Mouse (Mus musculus): ENCODE measurements around the gene Trim72. TPM values are rescaled to one million over a fixed set of nuclear protein-coding genes. Genes with fewer than 3 reads are reported as not detected.
"Not testable (repeated sequence)": the region's sequence is repeated elsewhere in the genome, so short reads cannot be mapped to it uniquely, and the experiment has no call there.

Trim72 gene
- polyA plus RNA-seq, 1 experiment from 2014 or later: 0.40 TPM

- no peaks in the 10 kb centered on the region for H3K4me1 ChIP-seq
- no peaks in the 10 kb centered on the region for H3K36me3 ChIP-seq
- H3K27ac ChIP-seq: no peak overlapping the region
- WGBS: 85% methylated on average over 3 of the region's 3 CpGs
- DNase-seq (ENCODE audit: low spot score): no peak
- H3K9me3 ChIP-seq: no peaks in the 10 kb centered on the region
- no peaks in the 10 kb centered on the region for H3K27me3 ChIP-seq (ENCODE audit: insufficient read depth, poor library complexity, severe bottlenecking)
- no peak overlapping the region for H3K4me3 ChIP-seq
Measured at GRCm38 (mm10) chr7:128018275-128018674, 14.5 kb downstream of the Trim72 start.

- 55% methylated on average over 2 of the region's 2 CpGs for WGBS
- Histone ChIP-seq H3K4me3 (no peak overlapping the region), H3K27me3 (ENCODE audit: insufficient read depth, poor library complexity, severe bottlenecking) (no peaks in the 10 kb centered on the region), H3K27ac (no peak overlapping the region), H3K36me3 (no peaks in the 10 kb centered on the region), H3K4me1 (no peaks in the 10 kb centered on the region), H3K9me3 (no peaks in the 10 kb centered on the region)
- no peak for DNase-seq (ENCODE audit: low spot score)
Measured at GRCm38 (mm10) chr7:128019187-128019586, 15.4 kb downstream of the Trim72 start.

- DNase-seq (ENCODE audit: low spot score): no peak
- H3K27me3 ChIP-seq (ENCODE audit: insufficient read depth, poor library complexity, severe bottlenecking): no peaks in the 10 kb centered on the region
- no peaks in the 10 kb centered on the region for H3K4me1 ChIP-seq
- no peak overlapping the region for H3K4me3 ChIP-seq
- no peaks in the 10 kb centered on the region for H3K36me3 ChIP-seq
- H3K9me3 ChIP-seq: no peaks in the 10 kb centered on the region
- WGBS: 57% methylated on average over 8 of the region's 8 CpGs
- no peak overlapping the region for H3K27ac ChIP-seq
Measured at GRCm38 (mm10) chr7:128022974-128023373, 19.2 kb downstream of the Trim72 start.

DNA sequence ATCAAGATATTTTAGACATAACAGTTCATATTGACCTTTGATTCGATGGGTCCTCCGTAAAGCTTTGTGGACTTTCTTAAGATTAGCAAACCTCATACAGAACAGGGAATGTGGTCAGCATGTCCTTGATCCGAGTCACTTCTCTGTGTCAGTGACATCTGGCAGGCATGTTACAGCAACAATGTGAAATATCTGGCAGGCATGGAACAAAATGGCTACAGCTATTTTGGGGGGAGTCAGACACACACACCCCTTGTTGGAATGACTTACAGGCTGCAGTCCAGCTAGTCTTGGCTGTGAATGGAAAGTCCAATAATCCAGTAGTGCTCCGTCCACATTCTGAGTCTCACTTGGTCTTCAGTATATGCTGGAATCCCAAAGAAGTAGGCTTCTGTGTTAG is 19.8 kb downstream of the Trim72 start:
- Histone ChIP-seq H3K36me3 (no peaks in the 10 kb centered on the region), H3K27me3 (ENCODE audit: insufficient read depth, poor library complexity, severe bottlenecking) (no peaks in the 10 kb centered on the region), H3K9me3 (no peaks in the 10 kb centered on the region), H3K4me1 (no peaks in the 10 kb centered on the region), H3K27ac (no peak overlapping the region), H3K4me3 (no peak overlapping the region)
- WGBS: 83% methylated on average over 4 of the region's 4 CpGs
- no peak for DNase-seq (ENCODE audit: low spot score)

DNA sequence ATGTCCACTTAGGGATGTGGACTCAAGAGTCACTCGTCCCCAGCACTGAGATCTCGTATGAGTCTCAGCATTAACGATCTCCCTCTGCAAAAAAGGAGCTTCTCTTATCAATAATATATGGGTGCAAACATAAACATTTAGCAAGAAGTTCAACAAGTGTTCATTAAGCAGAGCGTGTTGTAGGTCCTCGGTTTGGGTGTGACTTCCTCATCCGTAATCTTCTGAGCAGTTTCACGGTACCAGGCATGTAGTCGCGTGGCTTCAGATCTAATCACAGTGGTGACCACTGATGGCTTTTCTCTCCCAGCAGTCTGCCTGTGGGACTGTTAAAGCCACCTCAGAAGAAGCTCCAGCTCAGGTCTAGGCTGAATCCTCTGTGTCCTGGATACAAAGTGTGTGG is 20.6 kb downstream of the Trim72 start:
- Histone ChIP-seq H3K9me3 (no peaks in the 10 kb centered on the region), H3K36me3 (no peaks in the 10 kb centered on the region), H3K27me3 (ENCODE audit: insufficient read depth, poor library complexity, severe bottlenecking) (no peaks in the 10 kb centered on the region), H3K27ac (no peak overlapping the region), H3K4me1 (no peaks in the 10 kb centered on the region), H3K4me3 (no peak overlapping the region)
- 83% methylated on average over 9 of the region's 9 CpGs for WGBS
- no peak for DNase-seq (ENCODE audit: low spot score)

- no peak overlapping the region for H3K4me3 ChIP-seq
- WGBS: 77% methylated on average over 4 of the region's 4 CpGs
- H3K9me3 ChIP-seq: no peaks in the 10 kb centered on the region
- H3K4me1 ChIP-seq: no peaks in the 10 kb centered on the region
- no peak for DNase-seq (ENCODE audit: low spot score)
- H3K27ac ChIP-seq: no peak overlapping the region
- no peaks in the 10 kb centered on the region for H3K36me3 ChIP-seq
- H3K27me3 ChIP-seq (ENCODE audit: insufficient read depth, poor library complexity, severe bottlenecking): no peaks in the 10 kb centered on the region
Measured at GRCm38 (mm10) chr7:128024932-128025331, 21.2 kb downstream of the Trim72 start.

- WGBS: 64% methylated on average over 4 of the region's 4 CpGs
Measured at GRCm38 (mm10) chr7:128025381-128025780, 21.6 kb downstream of the Trim72 start.

DNA sequence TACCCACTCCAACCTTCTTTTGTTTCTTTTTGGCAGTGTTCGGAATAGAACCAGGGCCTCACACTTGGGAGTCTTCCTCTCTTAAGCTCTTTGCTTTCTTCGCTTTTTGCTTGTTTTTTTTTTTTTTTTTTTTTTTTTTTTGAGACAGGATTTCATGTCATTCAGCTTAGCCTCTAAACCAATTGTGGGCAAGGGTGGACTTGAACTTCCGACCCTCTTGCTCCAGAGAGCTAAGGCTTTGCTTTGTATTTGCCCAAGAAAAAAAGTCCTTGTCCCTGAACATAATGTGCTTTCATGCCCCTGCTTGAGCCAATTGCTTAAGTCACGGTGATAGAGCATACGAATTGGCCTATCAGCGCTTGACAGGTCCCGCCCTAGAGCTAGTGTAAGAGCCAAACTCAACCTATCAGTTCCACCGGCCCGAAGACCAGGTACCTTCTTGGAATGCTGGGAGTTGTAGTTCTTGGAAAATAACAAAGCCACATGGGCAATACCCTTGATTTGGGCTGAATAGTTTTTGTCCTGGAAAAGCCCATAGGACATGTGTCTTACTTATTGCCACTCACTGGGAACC is 27.7 kb downstream of the Trim72 start:
- 43% methylated on average over 9 of the region's 9 CpGs for WGBS
- H3K9me3 ChIP-seq: no peaks in the 10 kb centered on the region
- H3K27me3 ChIP-seq (ENCODE audit: insufficient read depth, poor library complexity, severe bottlenecking): no peaks in the 10 kb centered on the region
- no peaks in the 10 kb centered on the region for H3K4me1 ChIP-seq
- no peak overlapping the region for H3K4me3 ChIP-seq
- H3K36me3 ChIP-seq: no peaks in the 10 kb centered on the region
- DNase-seq (ENCODE audit: low spot score): peak; percentile 85
- H3K27ac ChIP-seq: no peak overlapping the region

More at GRCm38 (mm10) chr7:128025381-128025780, 21.6 kb downstream of the Trim72 start:
- Histone ChIP-seq H3K27me3 (ENCODE audit: insufficient read depth, poor library complexity, severe bottlenecking) (no peaks in the 10 kb centered on the region), H3K4me3 (no peak overlapping the region), H3K27ac (no peak overlapping the region), H3K4me1 (no peaks in the 10 kb centered on the region), H3K36me3 (no peaks in the 10 kb centered on the region), H3K9me3 (no peaks in the 10 kb centered on the region)
- DNase-seq (ENCODE audit: low spot score): no peak

GRCm38 (mm10) chr7:128032290-128032988 is 28.7 kb downstream of the Trim72 start:
- WGBS: 74% methylated on average over 5 of the region's 5 CpGs
- Histone ChIP-seq H3K4me3 (no peak overlapping the region), H3K27me3 (ENCODE audit: insufficient read depth, poor library complexity, severe bottlenecking) (no peaks in the 10 kb centered on the region), H3K9me3 (no peaks in the 10 kb centered on the region), H3K4me1 (no peaks in the 10 kb centered on the region), H3K27ac (no peak overlapping the region), H3K36me3 (no peaks in the 10 kb centered on the region)
- DNase-seq (ENCODE audit: low spot score): no peak

DNA sequence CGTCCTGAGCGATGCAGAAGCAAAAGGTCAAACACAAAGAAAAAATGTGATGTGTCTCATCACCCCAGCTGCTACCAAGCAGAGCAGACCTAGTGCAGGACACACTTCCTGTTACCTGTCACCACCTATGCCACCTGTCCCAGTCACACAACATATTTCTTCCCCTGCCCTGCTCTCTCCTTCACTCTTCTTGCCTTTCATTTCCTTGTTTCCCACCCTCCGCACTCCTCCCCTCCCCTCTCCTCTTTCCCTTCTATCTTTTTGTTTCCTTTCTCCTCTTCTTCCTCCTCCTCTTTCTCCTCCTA is 29.2 kb downstream of the Trim72 start:
- H3K36me3 ChIP-seq: no peaks in the 10 kb centered on the region
- DNase-seq (ENCODE audit: low spot score): no peak
- no peak overlapping the region for H3K27ac ChIP-seq
- no peaks in the 10 kb centered on the region for H3K27me3 ChIP-seq (ENCODE audit: insufficient read depth, poor library complexity, severe bottlenecking)
- WGBS: 89% methylated on average over 3 of the region's 3 CpGs
- H3K4me3 ChIP-seq: no peak overlapping the region
- H3K9me3 ChIP-seq: no peaks in the 10 kb centered on the region
- H3K4me1 ChIP-seq: no peaks in the 10 kb centered on the region

DNA sequence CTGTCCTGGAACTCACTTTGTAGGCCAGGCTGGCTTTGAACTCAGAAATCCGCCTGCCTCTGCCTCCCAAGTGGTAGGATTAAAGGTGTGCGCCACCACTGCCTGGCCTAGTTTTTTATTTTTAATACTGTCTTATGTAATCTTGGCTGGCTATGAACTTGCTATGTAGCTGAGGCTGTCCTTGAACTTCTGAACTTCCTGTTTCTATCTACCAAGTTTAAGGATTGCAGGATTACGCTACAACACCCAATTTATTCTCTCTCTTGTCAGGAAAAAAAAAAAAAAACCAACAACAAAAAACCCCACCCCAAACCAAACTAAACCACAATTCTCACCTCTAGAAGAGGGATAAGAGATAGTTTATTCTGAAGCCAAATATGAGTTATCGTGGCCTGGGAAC is 29.9 kb downstream of the Trim72 start:
- no peaks in the 10 kb centered on the region for H3K4me1 ChIP-seq
- H3K4me3 ChIP-seq: no peak overlapping the region
- no peak overlapping the region for H3K27ac ChIP-seq
- no peak for DNase-seq (ENCODE audit: low spot score)
- 89% methylated on average over 4 of the region's 4 CpGs for WGBS
- no peaks in the 10 kb centered on the region for H3K27me3 ChIP-seq (ENCODE audit: insufficient read depth, poor library complexity, severe bottlenecking)
- H3K36me3 ChIP-seq: no peaks in the 10 kb centered on the region
- H3K9me3 ChIP-seq: no peaks in the 10 kb centered on the region

DNA sequence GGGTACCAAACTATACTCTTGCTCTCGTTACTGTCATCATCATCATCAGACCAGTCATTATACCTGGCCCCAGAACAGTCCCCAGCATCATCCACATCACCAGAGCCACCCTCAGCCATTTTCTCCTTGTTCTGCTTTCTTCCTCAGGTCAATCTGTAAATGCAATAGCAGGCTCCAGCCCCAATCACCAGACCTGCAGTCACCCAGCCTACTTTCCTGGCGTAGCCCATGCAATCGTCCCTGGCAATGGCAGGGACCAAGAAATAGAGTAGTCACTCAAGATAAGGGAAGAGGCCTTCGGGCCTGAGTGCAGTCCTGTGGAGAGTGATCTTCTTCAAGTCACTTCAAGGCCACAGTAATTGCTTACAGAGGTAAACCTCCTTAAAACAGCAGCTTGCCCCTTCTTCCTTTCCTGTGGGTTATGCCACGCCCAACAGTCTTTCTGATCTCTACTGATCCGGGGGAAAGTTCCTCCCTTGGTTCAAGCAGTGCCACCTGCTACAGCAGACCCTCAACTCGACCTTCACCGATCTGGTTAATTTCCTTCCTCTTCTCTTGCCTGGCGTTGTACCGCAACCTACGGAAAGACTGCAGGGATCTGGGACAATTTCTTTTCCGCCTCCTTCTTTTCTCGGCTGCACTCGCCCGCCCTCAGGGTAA is 38.5 kb downstream of the Trim72 start:
- not testable (repeated sequence) for DNase-seq (ENCODE audit: low spot score); H3K4me3 ChIP-seq; H3K36me3 ChIP-seq; H3K4me1 ChIP-seq; H3K27ac ChIP-seq; H3K9me3 ChIP-seq; H3K27me3 ChIP-seq (ENCODE audit: insufficient read depth, poor library complexity, severe bottlenecking)
- 71% methylated on average over 15 of the region's 15 CpGs for WGBS

DNA sequence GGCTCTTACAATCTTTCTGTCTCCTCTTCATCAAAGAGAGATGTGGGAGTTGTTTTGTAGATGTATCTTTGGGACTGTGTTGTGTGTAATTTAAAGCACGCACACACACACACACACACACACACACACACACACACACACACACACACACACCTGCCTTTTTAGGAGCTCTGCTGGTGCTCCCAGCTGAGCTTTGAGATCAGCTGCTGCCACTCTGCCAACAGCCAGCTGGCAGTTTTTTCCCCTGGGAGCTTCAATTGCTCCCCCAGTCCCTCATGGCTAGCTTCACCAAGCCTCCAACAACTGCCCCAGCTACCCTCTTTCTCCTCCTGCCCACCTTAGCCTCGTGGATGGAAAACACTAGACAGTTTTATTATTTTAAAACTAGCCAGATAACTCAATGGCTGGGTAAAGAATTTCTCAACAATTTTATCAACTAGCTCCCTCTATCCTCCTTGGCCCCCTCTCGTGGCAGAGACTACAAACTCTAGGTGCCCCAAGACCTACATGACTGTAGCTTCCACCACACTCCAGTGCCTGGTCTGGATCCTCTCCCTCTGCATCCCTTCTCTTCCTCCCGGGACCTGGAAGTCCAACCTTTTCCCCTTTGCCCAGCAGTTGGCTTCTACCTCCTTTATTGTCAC is 40.5 kb downstream of the Trim72 start:
- no peak for DNase-seq (ENCODE audit: low spot score)
- Histone ChIP-seq H3K36me3 (no peaks in the 10 kb centered on the region), H3K4me3 (no peak overlapping the region), H3K4me1 (no peaks in the 10 kb centered on the region), H3K9me3 (no peaks in the 10 kb centered on the region), H3K27me3 (ENCODE audit: insufficient read depth, poor library complexity, severe bottlenecking) (no peaks in the 10 kb centered on the region), H3K27ac (no peak overlapping the region)
- 58% methylated on average over 4 of the region's 4 CpGs for WGBS

All from heart, embryonic 10.5 days (tissue).